Mouse (Mus musculus): Measurements from ENCODE around the gene Trpt1.

- TF ChIP-seq CTCF (IDR thresholded peaks at IDR 0.05; ENCODE audit: control insufficient read depth, insufficient read depth, low read length) (peak; percentile 95), POLR2A (IDR thresholded peaks at IDR 0.05; ENCODE audit: borderline replicate concordance, control insufficient read depth, low read depth, low read length) (no peak)
Observed at GRCm38 (mm10) chr19:7020224-7020641, 24.3 kb downstream of the Trpt1 start.

Measured in bone marrow, adult 2 months (tissue).